20 mouse cellular contexts compared by ENCODE assay signal in the genomic region with DNA sequence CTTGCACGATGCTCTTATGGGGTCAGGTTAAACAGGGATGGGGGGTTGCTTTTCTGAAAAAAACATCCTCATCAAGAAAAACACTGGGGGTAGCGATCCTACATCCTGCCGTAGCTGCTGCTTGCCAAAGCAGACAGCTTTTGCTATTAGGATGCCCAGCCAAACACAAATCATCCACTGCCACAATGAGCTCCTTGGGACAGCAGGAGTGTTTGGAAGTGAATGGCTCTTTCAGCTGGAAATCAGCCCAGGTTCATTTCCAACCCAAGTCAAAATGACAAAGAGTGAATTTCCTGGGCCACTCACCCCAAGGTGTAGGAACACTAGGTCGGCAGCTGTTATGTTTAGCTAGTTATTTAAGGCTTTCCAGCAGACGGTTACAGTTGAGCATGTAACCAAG.
DNase-seq lines count a peak whose midpoint lies in the region; ATAC-seq and TF ChIP-seq lines count a peak whose summit lies in the region.
"Had no signal": no experiment of that assay in that cellular context is flagged by ENCODE, and none has a peak within 500 bp of the region (broad histone marks: within the 10 kb centered on the region; RNA-seq: fewer than 3 reads in every experiment).

No protein-coding gene starts in this region.

- no peak overlapping the region for H3K9ac ChIP-seq in hindbrain, embryonic 14.5 days
- no peak overlapping the region for H3K9ac ChIP-seq in hindbrain, embryonic 13.5 days
- H3K9ac ChIP-seq: liver, embryonic 15.5 days had no signal

- no peak for TF ChIP-seq CTCF in brain, embryonic 14.5 days (IDR thresholded peaks at IDR 0.05; ENCODE audit: borderline replicate concordance, extremely low read depth, insufficient read depth, insufficient read length)

- H3K9me3 ChIP-seq in hindbrain, embryonic 14.5 days (ENCODE audit: control insufficient read depth, low read length): no peaks in the 10 kb centered on the region
- H3K9me3 ChIP-seq in hindbrain, embryonic 13.5 days: no peaks in the 10 kb centered on the region
- H3K9me3 ChIP-seq: embryonic facial prominence, embryonic 10.5 days; limb, embryonic 10.5 days; liver, embryonic 15.5 days had no signal

- no peaks in the 10 kb centered on the region for H3K27me3 ChIP-seq in hindbrain, embryonic 14.5 days (ENCODE audit: control insufficient read depth, insufficient read depth, low read length)
- no peaks in the 10 kb centered on the region for H3K27me3 ChIP-seq in hindbrain, embryonic 13.5 days
- H3K27me3 ChIP-seq: liver, embryonic 15.5 days; Patski had no signal

- no peak overlapping the region for H3K4me2 ChIP-seq in hindbrain, embryonic 14.5 days (replicated peaks)
- H3K4me2 ChIP-seq in hindbrain, embryonic 13.5 days: no peak overlapping the region
- H3K4me2 ChIP-seq: liver, embryonic 15.5 days; midbrain, embryonic 11.5 days had no signal

- no peaks in the 10 kb centered on the region for H3K4me1 ChIP-seq in hindbrain, embryonic 14.5 days (replicated peaks; ENCODE audit: control insufficient read depth, insufficient read depth, low read length)
- H3K4me1 ChIP-seq in hindbrain, embryonic 13.5 days (replicated peaks): no peaks in the 10 kb centered on the region
- H3K4me1 ChIP-seq: embryonic facial prominence, embryonic 10.5 days; limb, embryonic 10.5 days; liver, embryonic 15.5 days had no signal

- DNase-seq in cerebellum, postnatal 25 days: peak; percentile 15 to 29
- no peak for DNase-seq in cerebellum, adult 9-10 months
- peak; percentile 33 for DNase-seq in hindbrain, embryonic 14.5 days (ENCODE audit: low spot score)
- DNase-seq in lung, postnatal 14 days: peak; percentile 23
- DNase-seq in lung, postnatal 4 days: no peak
- peak; percentile 86 for DNase-seq in brain, embryonic 14.5 days (ENCODE audit: low read depth)
- no peak for DNase-seq in right cerebral cortex, postnatal 25 days
- DNase-seq: cerebellum, adult 11-12 months; gastrocnemius, postnatal 25 days; heart, adult 2 months; kidney, adult 18-20 months; liver had no signal

- no peaks in the 10 kb centered on the region for H3K36me3 ChIP-seq in hindbrain, embryonic 14.5 days (replicated peaks; ENCODE audit: control insufficient read depth, insufficient read depth)
- no peaks in the 10 kb centered on the region for H3K36me3 ChIP-seq in hindbrain, embryonic 13.5 days
- H3K36me3 ChIP-seq: embryonic facial prominence, embryonic 10.5 days; limb, embryonic 10.5 days; liver, embryonic 15.5 days had no signal

- H3K4me3 ChIP-seq in hindbrain, embryonic 14.5 days (replicated peaks; ENCODE audit: low read length): no peak overlapping the region
- H3K4me3 ChIP-seq in hindbrain, embryonic 13.5 days: no peak overlapping the region
- H3K4me3 ChIP-seq: embryonic facial prominence, embryonic 10.5 days; heart, adult 2 months; left cerebral cortex, adult 2 months; limb, embryonic 10.5 days; liver, embryonic 15.5 days had no signal

- 45% methylated on average over 5 of the region's 5 CpGs for WGBS in hindbrain, embryonic 14.5 days
- 47% methylated on average over 5 of the region's 5 CpGs for WGBS in hindbrain, embryonic 13.5 days

- H3K27ac ChIP-seq in hindbrain, embryonic 14.5 days: no peak overlapping the region
- no peak overlapping the region for H3K27ac ChIP-seq in hindbrain, embryonic 13.5 days
- H3K27ac ChIP-seq: embryonic facial prominence, embryonic 10.5 days; heart, adult 2 months; kidney, postnatal 0 days; left cerebral cortex, adult 2 months; limb, embryonic 10.5 days; liver, embryonic 15.5 days had no signal

- no peak for TF ChIP-seq POLR2A in brain, embryonic 14.5 days (IDR thresholded peaks at IDR 0.05; ENCODE audit: borderline replicate concordance, extremely low read depth, insufficient read depth, insufficient read length, poor library complexity, severe bottlenecking)

- no peak for ATAC-seq in hindbrain, embryonic 14.5 days (ENCODE audit: low FRiP score)
- no peak for ATAC-seq in hindbrain, embryonic 13.5 days (ENCODE audit: low FRiP score)
- ATAC-seq: Patski had no signal

Comparison
In these comparisons a context has a peak if more than half of its experiments do, and no peak if none do; other contexts are left out.
1. DNase-seq: peak in cerebellum, postnatal 25 days (2 of 2), hindbrain, embryonic 14.5 days (single experiment), lung, postnatal 14 days (single experiment) and brain, embryonic 14.5 days (single experiment); none in cerebellum, adult 9-10 months (single experiment), lung, postnatal 4 days (0 of 2) and right cerebral cortex, postnatal 25 days (single experiment).